Mouse (Mus musculus): Measurements from ENCODE around the gene Armc9. TPM values are rescaled to one million over a fixed set of nuclear protein-coding genes. Genes with fewer than 3 reads are reported as not detected.

The Armc9 gene
- total RNA-seq, 2 experiments from 2014 or later = 36.9 to 44.8 TPM

GRCm38 (mm10) chr1:86146293-86146692, 8.3 kb upstream of the Armc9 start:
- TF ChIP-seq CTCF (IDR thresholded peaks at IDR 0.05) = no peak
- intact Hi-C loops (cut with DNase I) = no loop called here
- DNase-seq (ENCODE audit: extremely low spot score in 1 of 2, low spot score in 2 of 2) = no peak
- Histone ChIP-seq H3K27ac (no peak overlapping the region), H3K4me3 (no peak overlapping the region)

GRCm38 (mm10) chr1:86147557-86147956, 7.0 kb upstream of the Armc9 start:
- no peak for DNase-seq (ENCODE audit: extremely low spot score in 1 of 2, low spot score in 2 of 2)
- Histone ChIP-seq H3K27ac (no peak overlapping the region), H3K4me3 (no peak overlapping the region)
- intact Hi-C loops (cut with DNase I) = no loop called here
- no peak for TF ChIP-seq CTCF (IDR thresholded peaks at IDR 0.05)

GRCm38 (mm10) chr1:86148161-86148560, 6.4 kb upstream of the Armc9 start:
- no peak overlapping the region for H3K27ac ChIP-seq
- no peak for TF ChIP-seq CTCF (IDR thresholded peaks at IDR 0.05)
- no peak for DNase-seq (ENCODE audit: extremely low spot score in 1 of 2, low spot score in 2 of 2)
- no peak overlapping the region for H3K4me3 ChIP-seq
- intact Hi-C loops (cut with DNase I) = no loop called here

- DNase-seq (ENCODE audit: extremely low spot score in 1 of 2, low spot score in 2 of 2) = no peak
- H3K27ac ChIP-seq = no peak overlapping the region
- intact Hi-C loops (cut with DNase I) = no loop called here
- TF ChIP-seq CTCF (IDR thresholded peaks at IDR 0.05) = no peak
- no peak overlapping the region for H3K4me3 ChIP-seq
Measured at GRCm38 (mm10) chr1:86150929-86151328, 3.7 kb upstream of the Armc9 start.

- no peak overlapping the region for H3K27ac ChIP-seq
- no peak overlapping the region for H3K4me3 ChIP-seq
- intact Hi-C loops (cut with DNase I) = no loop called here
Measured at GRCm38 (mm10) chr1:86151376-86151775, 3.2 kb upstream of the Armc9 start.

GRCm38 (mm10) chr1:86152618-86153017, 2.0 kb upstream of the Armc9 start:
- intact Hi-C loops (cut with DNase I) = no loop called here
- DNase-seq (ENCODE audit: extremely low spot score in 1 of 2, low spot score in 2 of 2) = no peak
- TF ChIP-seq CTCF (IDR thresholded peaks at IDR 0.05) = peak; percentile 37
- no peak overlapping the region for H3K27ac ChIP-seq
- no peak overlapping the region for H3K4me3 ChIP-seq

More at GRCm38 (mm10) chr1:86151376-86151775, 3.2 kb upstream of the Armc9 start:
- no peak for TF ChIP-seq CTCF (IDR thresholded peaks at IDR 0.05)
- DNase-seq (ENCODE audit: extremely low spot score in 1 of 2, low spot score in 2 of 2) = no peak

GRCm38 (mm10) chr1:86154824-86155164, 214 bp downstream of the Armc9 start:
- H3K4me3 ChIP-seq = peak overlapping the region; percentile 88
- intact Hi-C loops (cut with DNase I) = no loop called here

GRCm38 (mm10) chr1:86156075-86156474, 1.5 kb downstream of the Armc9 start:
- no peak overlapping the region for H3K27ac ChIP-seq
- no peak for DNase-seq (ENCODE audit: extremely low spot score in 1 of 2, low spot score in 2 of 2)
- no peak overlapping the region for H3K4me3 ChIP-seq
- TF ChIP-seq CTCF (IDR thresholded peaks at IDR 0.05) = no peak
- intact Hi-C loops (cut with DNase I) = no loop called here

More at GRCm38 (mm10) chr1:86154824-86155164, 214 bp downstream of the Armc9 start:
- peak overlapping the region; percentile 76 for H3K27ac ChIP-seq
- no peak for TF ChIP-seq CTCF (IDR thresholded peaks at IDR 0.05)
- no peak for DNase-seq (ENCODE audit: extremely low spot score in 1 of 2, low spot score in 2 of 2)

GRCm38 (mm10) chr1:86156595-86156994, 2.0 kb downstream of the Armc9 start:
- Histone ChIP-seq H3K27ac (no peak overlapping the region), H3K4me3 (no peak overlapping the region)
- DNase-seq (ENCODE audit: extremely low spot score in 1 of 2, low spot score in 2 of 2) = no peak
- no peak for TF ChIP-seq CTCF (IDR thresholded peaks at IDR 0.05)
- intact Hi-C loops (cut with DNase I) = no loop called here

GRCm38 (mm10) chr1:86160059-86160458, 5.5 kb downstream of the Armc9 start:
- intact Hi-C loops (cut with DNase I) = no loop called here
- no peak overlapping the region for H3K4me3 ChIP-seq
- H3K27ac ChIP-seq = no peak overlapping the region
- TF ChIP-seq CTCF (IDR thresholded peaks at IDR 0.05) = no peak
- DNase-seq (ENCODE audit: extremely low spot score in 1 of 2, low spot score in 2 of 2) = no peak

GRCm38 (mm10) chr1:86160479-86160878, 5.9 kb downstream of the Armc9 start:
- no peak for DNase-seq (ENCODE audit: extremely low spot score in 1 of 2, low spot score in 2 of 2)
- intact Hi-C loops (cut with DNase I) = no loop called here
- H3K4me3 ChIP-seq = no peak overlapping the region
- H3K27ac ChIP-seq = no peak overlapping the region
- TF ChIP-seq CTCF (IDR thresholded peaks at IDR 0.05) = no peak

GRCm38 (mm10) chr1:86161061-86161460, 6.5 kb downstream of the Armc9 start:
- no peak for TF ChIP-seq CTCF (IDR thresholded peaks at IDR 0.05)
- intact Hi-C loops (cut with DNase I) = no loop called here
- no peak for DNase-seq (ENCODE audit: extremely low spot score in 1 of 2, low spot score in 2 of 2)
- H3K27ac ChIP-seq = no peak overlapping the region
- H3K4me3 ChIP-seq = no peak overlapping the region

- TF ChIP-seq CTCF (IDR thresholded peaks at IDR 0.05) = peak; percentile 28
- Histone ChIP-seq H3K27ac (no peak overlapping the region), H3K4me3 (no peak overlapping the region)
- intact Hi-C loops (cut with DNase I) = no loop called here
- no peak for DNase-seq (ENCODE audit: extremely low spot score in 1 of 2, low spot score in 2 of 2)
Measured at GRCm38 (mm10) chr1:86174602-86175001, 20.0 kb downstream of the Armc9 start.

- DNase-seq (ENCODE audit: extremely low spot score in 1 of 2, low spot score in 2 of 2) = no peak
- no peak overlapping the region for H3K27ac ChIP-seq
- intact Hi-C loops (cut with DNase I) = no loop called here
- H3K4me3 ChIP-seq = no peak overlapping the region
- no peak for TF ChIP-seq CTCF (IDR thresholded peaks at IDR 0.05)
Measured at GRCm38 (mm10) chr1:86176066-86176465, 21.5 kb downstream of the Armc9 start.
